Mouse (Mus musculus): ENCODE results near the gene Gm10428.
A peak's percentile ranks its signal among the peaks of the same experiment; 100 is the strongest.

Gm10428 gene

DNA sequence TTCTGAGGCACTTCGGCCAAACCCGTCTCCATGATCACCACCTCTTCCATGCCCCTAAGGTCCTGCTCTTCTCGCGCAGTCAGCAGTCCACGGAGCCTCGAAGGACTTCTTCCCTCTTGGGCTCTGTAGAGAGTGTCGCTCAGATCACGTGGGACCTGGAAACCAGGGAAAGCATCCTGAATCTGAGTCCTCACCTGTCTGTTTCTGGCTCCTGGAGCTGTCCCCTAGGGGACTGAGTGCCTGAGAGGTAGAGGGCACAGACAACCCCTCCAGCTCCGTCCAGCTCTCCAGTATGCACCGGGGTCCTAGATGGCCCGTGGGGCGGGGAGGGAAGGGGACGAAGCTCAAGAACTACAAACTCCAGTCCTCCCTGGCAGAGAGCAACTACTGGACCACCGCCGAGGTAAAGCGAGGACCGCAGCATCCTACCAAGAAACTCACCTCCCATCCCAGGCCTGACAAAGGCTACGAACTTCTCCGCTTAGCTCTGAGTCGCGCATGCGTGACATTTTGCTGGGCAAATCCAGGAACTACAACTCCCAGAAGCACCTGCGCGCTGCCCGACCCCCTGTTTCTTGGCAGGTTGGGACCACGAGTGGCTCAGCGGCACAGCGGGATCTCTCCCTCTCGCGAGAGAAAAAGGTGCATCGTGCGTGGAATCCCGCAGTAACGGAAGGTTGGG, 36.2 kb downstream of the Gm10428 start, which contains the start of gene Zfp286:
Gene Zfp286, minus strand, starts transcription at position 528 of the 682 bp plus-strand sequence.
- peak; percentile 76 for DNase-seq (ENCODE audit: low read depth)

- no peak for DNase-seq (ENCODE audit: low read depth)
Measured at GRCm38 (mm10) chr11:62789617-62789936, 36.7 kb downstream of the Gm10428 start.
